Comparison of ENCODE assay signal across 7 mouse cellular contexts in genomic region chr13:38580601-38581457, GRCm38 (mm10). TPM values are rescaled to one million over a fixed set of nuclear protein-coding genes. Genes with fewer than 3 reads are reported as not detected.
A peak's percentile ranks its signal among the peaks of the same experiment; 100 is the strongest.
DNase-seq lines count a peak whose midpoint lies in the region; ATAC-seq lines count a peak whose summit lies in the region.

No protein-coding gene starts in this region.

- DNase-seq in CD8-positive naive resting alpha-beta T cell, adult 2 months (ENCODE audit: low read depth in 2 of 2, low spot score in 2 of 2): peak; percentile 9 to 16
- peak; percentile 61 for DNase-seq in MN1 (ENCODE audit: low spot score)
- peak; percentile 8 for DNase-seq in cerebellum, adult 9-10 months
- peak; percentile 78 for DNase-seq in heart, adult 8-10 months (ENCODE audit: low spot score)
- peak; percentile 22 to 63 for DNase-seq in spleen, postnatal 10 days (ENCODE audit: low spot score in 2 of 2)

- ATAC-seq in kidney, embryonic 15.5 days (replicated peaks; ENCODE audit: low FRiP score): peak; percentile 67; the same call in 1 of the 2 replicates
- ATAC-seq in lung, embryonic 16.5 days (ENCODE audit: low read depth): peak; percentile 82

- H3K9me3 ChIP-seq in kidney, embryonic 15.5 days (replicated peaks): no peaks in the 10 kb centered on the region
- no peaks in the 10 kb centered on the region for H3K9me3 ChIP-seq in lung, embryonic 16.5 days (ENCODE audit: control insufficient read depth, low read length)

- WGBS in kidney, embryonic 15.5 days: 61% methylated on average over 11 of the region's 11 CpGs
- 41% methylated on average over 11 of the region's 11 CpGs for WGBS in lung, embryonic 16.5 days

- H3K4me3 ChIP-seq in kidney, embryonic 15.5 days (replicated peaks): 0 out of 2 replicates have a peak overlapping the region, but pooled peaks have one; percentile 13
- peak overlapping the region; percentile 16 for H3K4me3 ChIP-seq in lung, embryonic 16.5 days (ENCODE audit: low read length)

- H3K27me3 ChIP-seq in kidney, embryonic 15.5 days: no peaks in the 10 kb centered on the region
- no peaks in the 10 kb centered on the region for H3K27me3 ChIP-seq in lung, embryonic 16.5 days (ENCODE audit: control insufficient read depth, insufficient read depth, low read depth, low read length)

- no peaks in the 10 kb centered on the region for H3K36me3 ChIP-seq in kidney, embryonic 15.5 days
- no peaks in the 10 kb centered on the region for H3K36me3 ChIP-seq in lung, embryonic 16.5 days (ENCODE audit: control insufficient read depth, insufficient read depth, low read length)

- H3K9ac ChIP-seq in kidney, embryonic 15.5 days: no peak overlapping the region
- H3K9ac ChIP-seq in lung, embryonic 16.5 days (ENCODE audit: low read length): no peak overlapping the region

- H3K4me1 ChIP-seq in kidney, embryonic 15.5 days: no peaks in the 10 kb centered on the region
- 0 out of 2 replicates have a peak, but pooled peaks cover 2% of the 10 kb centered on the region for H3K4me1 ChIP-seq in lung, embryonic 16.5 days (replicated peaks; ENCODE audit: control insufficient read depth, insufficient read depth, low read length)

- peak overlapping the region; percentile 37 for H3K4me2 ChIP-seq in kidney, embryonic 15.5 days
- H3K4me2 ChIP-seq in lung, embryonic 16.5 days (ENCODE audit: low read depth, low read length): peak overlapping the region; percentile 38

- no peak overlapping the region for H3K27ac ChIP-seq in kidney, embryonic 15.5 days
- H3K27ac ChIP-seq in lung, embryonic 16.5 days (ENCODE audit: low read length): no peak overlapping the region

RNA-seq across cellular contexts. Expression of gene Txndc5, which starts 52.2 kb away (rescaled TPM):
- 10 to 100 TPM; 31.4 to 37.3 (median 34.8) TPM for total RNA-seq in heart, adult 8-10 months (2022)
- 264 and 277 TPM in 2 replicates for polyA plus RNA-seq in kidney, embryonic 15.5 days (2015; fragmentation: Nextera tagmentation; extraction: Ambion mirVana)
- 237 and 238 TPM in 2 replicates for polyA plus RNA-seq in lung, embryonic 16.5 days (2015; fragmentation: Nextera tagmentation; extraction: Ambion mirVana)

RNA-seq across cellular contexts. Expression of gene Bloc1s5, which starts 54.1 kb away (rescaled TPM):
- total RNA-seq in heart, adult 8-10 months (2022): 10 to 100 TPM; 10.7 to 14.6 (median 11.4) TPM
- polyA plus RNA-seq in kidney, embryonic 15.5 days (2015; fragmentation: Nextera tagmentation; extraction: Ambion mirVana): 20.1 and 20.5 TPM in 2 replicates
- 16.6 and 19.5 TPM in 2 replicates for polyA plus RNA-seq in lung, embryonic 16.5 days (2015; fragmentation: Nextera tagmentation; extraction: Ambion mirVana)

Comparison
In these comparisons a context has a peak if more than half of its experiments do, and no peak if none do; other contexts are left out.
1. DNase-seq: peak in every context shown above with its lines; median percentile 78 in heart, adult 8-10 months; 61 in MN1; 42 in spleen, postnatal 10 days; 12 in CD8-positive naive resting alpha-beta T cell, adult 2 months; 8 in cerebellum, adult 9-10 months.